Mouse (Mus musculus): ENCODE measurements around the gene Col6a1. TPM values are rescaled to one million over a fixed set of nuclear protein-coding genes. Genes with fewer than 3 reads are reported as not detected.
"Not testable (repeated sequence)": the region's sequence is repeated elsewhere in the genome, so short reads cannot be mapped to it uniquely, and the experiment has no call there.

Gene Col6a1
- total RNA-seq (2021), result 10 to 100 TPM; 18.6 to 19.2 TPM

DNA sequence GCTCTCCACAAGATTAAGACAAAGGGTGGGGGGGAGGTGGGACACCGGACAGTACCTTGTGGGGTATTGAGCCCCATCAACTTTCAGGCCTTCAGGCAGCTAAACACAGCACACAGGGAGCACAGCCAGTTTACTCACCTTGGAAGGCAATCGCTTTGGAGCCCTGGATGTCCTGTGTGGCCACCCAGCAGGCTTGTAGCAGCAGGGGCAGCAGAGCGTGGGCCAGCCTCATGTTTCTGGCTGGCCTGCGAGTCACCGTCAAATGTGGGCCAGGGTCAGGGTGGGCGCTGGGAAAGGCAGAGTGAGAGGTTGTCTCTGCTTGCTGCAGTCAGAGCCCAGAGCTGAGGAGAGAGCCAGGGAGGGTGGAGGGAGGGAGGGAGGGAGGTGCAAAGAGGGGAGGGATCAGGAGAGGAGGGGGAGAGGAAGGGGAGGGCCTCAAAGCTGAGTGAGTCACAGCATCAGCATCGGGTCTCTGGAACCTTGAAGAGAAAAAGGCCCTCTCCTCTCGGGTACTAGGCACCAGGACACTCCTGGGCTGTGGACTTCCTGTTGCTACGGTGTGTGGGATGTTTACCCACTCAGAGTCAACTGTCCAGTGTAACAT lies at the start of gene Col6a1:
Gene Col6a1 (minus strand): TSS at position 487 of the 604 bp plus-strand sequence.
- intact Hi-C loops (cut with DNase I), result no loop called here
- no peak for DNase-seq

DNA sequence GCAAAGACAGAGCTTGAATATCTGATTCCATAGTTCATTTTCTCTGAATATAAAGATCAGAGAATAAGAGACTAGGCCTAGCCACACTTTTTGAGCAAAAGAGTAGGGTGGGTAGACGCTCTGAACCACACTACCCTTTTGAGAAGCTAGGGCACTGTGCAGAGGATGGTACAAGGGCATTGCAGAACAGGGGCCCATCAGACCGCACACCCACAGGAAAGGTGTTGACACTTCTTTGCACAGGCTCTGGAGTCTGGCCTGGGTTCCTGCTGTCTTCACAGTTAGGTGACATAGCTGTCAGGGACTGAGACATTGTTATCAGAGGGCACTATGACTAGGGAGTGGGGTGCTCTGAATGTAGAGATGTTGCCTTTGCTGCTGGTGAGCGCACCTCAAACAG lies 45.7 kb upstream of the Col6a1 start:
- no peak for DNase-seq
- intact Hi-C loops (cut with DNase I), result no loop called here

- DNase-seq, result no peak
- intact Hi-C loops (cut with DNase I), result no loop called here
Measured at GRCm38 (mm10) chr10:76771086-76771485, 45.1 kb upstream of the Col6a1 start.

- intact Hi-C loops (cut with DNase I), result no loop called here
- DNase-seq, result no peak
Measured at GRCm38 (mm10) chr10:76769581-76769980, 43.6 kb upstream of the Col6a1 start.

DNA sequence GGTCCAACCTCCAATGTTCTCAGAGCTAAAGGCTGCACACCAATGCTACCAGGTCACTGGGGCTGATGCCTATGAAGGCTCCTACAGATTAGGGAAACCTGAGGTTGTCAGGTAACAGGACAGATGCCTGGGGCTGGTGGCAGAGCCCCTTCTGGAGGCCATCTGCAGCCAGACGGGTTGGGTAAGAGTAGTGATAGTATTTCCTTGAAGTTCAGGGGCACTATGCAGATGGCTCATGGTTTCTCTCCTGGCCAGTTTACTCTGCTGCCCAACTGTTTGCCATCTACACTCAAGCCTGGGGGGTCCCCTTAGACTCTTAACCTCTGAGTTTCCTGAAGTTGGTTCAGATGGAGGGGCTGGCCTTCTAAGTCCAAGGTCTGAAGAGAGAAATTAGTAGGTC lies 40.2 kb upstream of the Col6a1 start:
- intact Hi-C loops (cut with DNase I), result no loop called here
- no peak for DNase-seq

GRCm38 (mm10) chr10:76764927-76765326 lies 39.0 kb upstream of the Col6a1 start:
- no peak for DNase-seq
- intact Hi-C loops (cut with DNase I), result no loop called here

DNA sequence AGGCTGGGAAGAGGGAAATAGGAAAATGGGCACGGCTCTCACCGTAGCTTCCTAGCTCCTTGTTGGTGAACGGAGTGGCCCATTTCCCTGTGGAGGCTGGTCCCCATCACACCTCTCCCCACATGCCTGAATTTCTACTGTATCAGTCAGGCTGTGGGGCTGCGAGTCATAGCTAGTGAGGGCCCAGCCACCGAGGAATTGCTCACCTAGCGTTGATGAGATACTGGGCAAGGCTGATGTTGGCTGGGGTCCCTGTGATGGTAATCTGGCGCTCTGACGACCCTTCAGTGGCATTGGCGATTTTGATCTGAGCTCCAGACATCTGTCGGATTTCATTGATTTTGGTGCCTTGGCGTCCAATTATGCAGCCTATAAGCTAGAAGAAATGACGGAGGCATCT lies 37.0 kb upstream of the Col6a1 start:
- DNase-seq, result no peak
- intact Hi-C loops (cut with DNase I), result no loop called here

- DNase-seq, result no peak
Measured at GRCm38 (mm10) chr10:76762411-76762810, 36.4 kb upstream of the Col6a1 start.

GRCm38 (mm10) chr10:76759878-76760277 lies 33.9 kb upstream of the Col6a1 start:
- intact Hi-C loops (cut with DNase I), result no loop called here
- DNase-seq, result no peak

More at GRCm38 (mm10) chr10:76762411-76762810, 36.4 kb upstream of the Col6a1 start:
- intact Hi-C loops (cut with DNase I), result no loop called here

DNA sequence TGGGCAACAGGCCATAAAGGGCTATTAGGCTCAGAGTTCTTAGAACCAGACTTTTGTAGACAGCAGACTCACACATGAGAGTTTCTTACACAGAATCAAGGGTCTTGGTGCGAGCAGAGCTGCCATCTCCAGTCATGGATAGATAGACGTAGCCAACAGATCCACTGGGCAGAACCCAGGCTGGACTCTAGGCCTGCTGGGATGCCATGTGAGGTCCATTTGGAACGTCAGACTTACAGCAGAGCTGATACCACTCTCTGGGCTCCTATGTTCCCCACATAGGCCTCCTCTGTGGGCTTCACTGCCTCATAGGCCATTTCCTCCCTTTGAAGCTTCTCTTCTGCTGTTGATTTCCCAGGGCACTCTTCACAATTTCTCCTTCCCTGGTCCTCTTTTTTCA lies 27.7 kb upstream of the Col6a1 start:
- intact Hi-C loops (cut with DNase I), result no loop called here
- DNase-seq, result no peak

- intact Hi-C loops (cut with DNase I); DNase-seq: not testable (repeated sequence)
Measured at GRCm38 (mm10) chr10:76744267-76744666, 18.3 kb upstream of the Col6a1 start.

DNA sequence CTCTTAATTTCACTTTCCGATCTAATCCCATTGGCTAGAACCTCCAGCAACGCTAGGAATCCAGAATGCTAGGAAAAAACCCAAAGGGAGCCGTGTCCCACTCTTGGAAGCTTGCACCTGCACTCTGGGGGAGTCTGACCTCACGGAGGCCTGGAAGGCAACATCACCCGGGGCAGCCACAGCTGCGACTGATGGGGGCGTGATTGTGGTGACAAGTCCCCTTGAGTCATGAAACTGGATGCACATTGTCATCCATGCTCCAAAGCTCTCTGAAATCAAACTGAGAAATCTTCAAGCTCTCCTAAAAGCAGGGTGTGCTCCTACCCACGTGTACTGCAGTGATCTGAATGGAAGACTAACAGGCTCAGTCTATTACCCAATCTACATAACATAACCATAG lies 10.8 kb upstream of the Col6a1 start:
- DNase-seq, result no peak
- intact Hi-C loops (cut with DNase I), result loop anchor here (10.0 kb wide), 1 partner anchor 252 kb away; no protein-coding TSS in a partner anchor

GRCm38 (mm10) chr10:76734979-76735378 lies 9.0 kb upstream of the Col6a1 start:
- intact Hi-C loops (cut with DNase I), result loop anchor here (5.0 to 10.0 kb wide), 2 partner anchors 183 to 250 kb away; no protein-coding TSS in a partner anchor
- peak; percentile 84 for DNase-seq

DNA sequence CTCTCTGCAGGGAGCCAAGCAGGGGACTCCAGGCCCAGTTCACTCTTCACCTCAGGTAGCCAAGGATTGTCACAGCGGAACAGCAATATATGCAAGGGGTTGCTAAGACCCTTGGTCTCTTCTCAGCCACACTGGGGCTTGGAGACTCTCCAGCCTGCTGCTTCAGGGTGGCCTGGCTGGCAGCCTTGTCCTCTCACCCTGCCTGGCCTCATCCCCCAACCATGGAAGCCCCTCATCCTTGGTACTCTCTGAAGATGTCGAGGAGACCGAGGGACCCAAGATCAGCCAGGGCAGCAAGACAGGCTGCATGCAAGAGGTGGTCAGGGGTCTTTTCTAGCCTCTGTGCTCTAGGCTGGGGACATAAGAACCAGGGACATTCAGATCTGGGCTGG lies 7.7 kb upstream of the Col6a1 start:
- DNase-seq, result no peak
- intact Hi-C loops (cut with DNase I), result loop anchor here (5.0 to 10.0 kb wide), 2 partner anchors 181 to 249 kb away; no protein-coding TSS in a partner anchor

DNA sequence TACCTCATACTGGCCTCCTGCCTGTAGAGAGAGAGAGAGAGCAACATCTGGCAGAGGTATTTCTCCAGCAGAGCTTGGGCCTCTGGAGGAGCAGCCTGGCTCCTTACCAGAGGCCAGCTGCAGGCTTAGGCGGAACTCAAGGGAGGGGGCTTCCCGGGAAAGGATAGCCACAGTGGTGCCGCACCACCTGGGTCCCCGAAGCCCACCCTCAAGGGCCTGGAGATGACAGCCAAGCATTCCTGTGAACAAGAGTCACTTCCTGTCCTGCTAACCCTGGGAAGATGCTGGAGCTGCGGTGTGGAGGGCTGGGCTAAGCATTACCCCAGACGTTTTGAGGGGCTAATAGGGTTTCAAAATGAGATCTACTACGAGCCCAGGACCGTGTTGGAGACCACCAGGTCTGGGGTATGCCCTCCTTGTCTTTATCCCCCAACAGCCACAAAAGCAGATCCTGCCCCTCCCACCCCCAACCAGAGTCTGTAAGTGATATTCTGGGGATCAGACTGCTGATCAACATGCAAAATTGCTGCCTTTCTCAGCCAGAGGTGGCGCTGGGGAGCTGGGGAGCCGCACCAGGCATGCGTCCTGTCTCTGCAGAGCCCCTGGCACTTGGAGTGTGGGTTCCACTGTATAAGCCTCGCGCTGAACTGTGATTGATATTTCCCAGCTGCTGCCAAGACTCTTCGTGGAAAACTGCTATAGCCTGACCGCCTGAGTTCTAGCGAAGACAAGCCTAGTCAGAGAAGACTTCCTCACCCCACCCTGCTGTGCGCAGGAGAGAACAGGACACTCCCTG lies 7.1 kb upstream of the Col6a1 start:
- peak; percentile 84 for DNase-seq
- intact Hi-C loops (cut with DNase I), result loop anchor here (5.0 to 10.0 kb wide), 2 partner anchors 181 to 248 kb away; no protein-coding TSS in a partner anchor

DNA sequence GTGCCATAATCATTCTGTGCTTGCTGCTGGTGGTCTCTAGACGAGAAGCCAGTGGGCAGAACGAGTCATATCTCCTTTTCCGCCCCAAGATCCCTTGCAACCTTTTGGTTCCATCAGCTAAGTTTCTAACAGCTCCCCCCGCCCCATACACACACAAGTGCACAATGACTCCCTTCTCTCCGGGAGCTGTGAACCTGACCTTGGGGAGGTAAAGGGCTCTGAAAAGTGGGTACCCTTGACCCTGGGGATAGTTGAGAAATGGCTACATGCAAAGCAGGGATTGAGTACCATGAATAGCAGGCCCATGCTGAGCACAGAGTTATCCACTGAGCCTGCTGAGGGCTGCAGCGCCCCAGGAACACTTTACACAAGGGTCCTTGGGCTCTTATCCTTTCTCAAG lies 6.4 kb upstream of the Col6a1 start:
- DNase-seq, result no peak
- intact Hi-C loops (cut with DNase I), result loop anchor here (5.0 to 10.0 kb wide), 2 partner anchors 180 to 248 kb away; no protein-coding TSS in a partner anchor

DNA sequence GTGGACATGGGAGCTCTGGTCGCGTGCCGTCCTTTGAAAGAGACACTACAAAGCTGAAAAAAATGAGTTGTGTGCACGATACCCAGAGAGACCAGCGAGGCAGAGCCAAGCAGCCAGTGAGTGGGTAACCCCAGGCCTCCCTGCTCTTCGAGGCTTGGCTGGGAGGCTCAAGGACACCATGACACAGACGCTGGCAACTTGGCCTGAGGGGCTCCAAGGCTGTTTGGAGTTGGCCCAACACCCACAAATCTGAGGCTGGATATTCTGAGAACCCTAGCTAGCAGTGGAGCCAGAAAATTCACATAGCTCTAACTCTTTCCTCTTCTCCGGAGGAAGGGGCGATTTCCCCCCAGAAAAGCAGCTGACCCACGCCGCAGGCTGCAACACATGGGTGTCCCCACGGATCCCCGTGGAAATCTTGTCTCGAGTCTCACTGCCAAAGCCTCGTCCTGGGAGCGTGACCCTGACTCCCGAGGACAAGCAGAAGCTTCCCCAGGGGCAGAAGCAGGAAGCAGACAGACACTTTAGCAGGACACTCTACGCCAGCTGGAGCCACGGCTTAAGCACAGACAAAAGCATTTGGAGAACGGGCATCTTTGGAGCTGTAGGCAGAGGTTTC lies 5.8 kb upstream of the Col6a1 start:
- DNase-seq, result no peak
- intact Hi-C loops (cut with DNase I), result loop anchor here (5.0 to 10.0 kb wide), 2 partner anchors 179 to 247 kb away; no protein-coding TSS in a partner anchor

GRCm38 (mm10) chr10:76729631-76730620 lies 4.0 kb upstream of the Col6a1 start:
- no peak for DNase-seq
- intact Hi-C loops (cut with DNase I), result loop anchor here (5.0 to 10.0 kb wide), 2 partner anchors 178 to 245 kb away; no protein-coding TSS in a partner anchor

DNA sequence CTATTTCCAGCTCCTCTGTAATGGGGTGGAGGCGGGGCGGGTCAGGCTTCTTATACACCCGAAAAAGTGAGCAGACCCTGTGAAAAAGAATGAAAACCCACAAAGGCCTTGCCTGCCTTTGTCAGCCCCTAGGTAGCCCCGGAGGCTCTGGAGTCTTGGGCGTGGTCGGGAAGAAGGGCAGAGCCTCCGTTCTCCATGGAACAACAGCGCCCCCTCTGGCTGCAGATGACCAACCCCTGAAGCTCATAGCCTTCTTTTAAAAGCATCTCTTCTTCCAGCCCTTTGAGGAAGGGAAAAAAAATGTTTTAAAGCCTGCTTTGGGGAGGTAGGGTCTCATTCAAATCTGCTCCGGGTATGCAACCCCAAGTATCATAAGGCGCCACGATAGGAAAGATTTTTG lies 2.4 kb upstream of the Col6a1 start:
- intact Hi-C loops (cut with DNase I), result no loop called here
- peak; percentile 83 for DNase-seq

DNA sequence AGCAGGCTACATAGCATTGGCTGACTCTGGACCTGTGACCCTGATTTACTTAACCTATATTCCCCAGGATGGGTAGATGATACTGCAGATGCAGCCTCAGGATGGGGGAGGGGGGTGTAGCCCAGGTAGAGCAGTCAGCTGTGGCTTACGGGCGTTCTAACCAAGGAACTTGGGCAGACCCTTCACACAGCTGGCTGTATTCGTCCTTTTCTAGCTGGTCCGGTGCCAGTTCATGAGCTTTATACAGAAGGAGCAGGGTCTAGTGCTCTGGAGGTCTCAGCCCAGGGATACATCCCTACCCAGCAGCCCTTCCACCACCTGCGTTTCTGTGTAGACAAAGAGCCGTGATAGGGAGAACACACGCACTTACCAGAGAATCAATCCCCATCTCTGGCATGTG lies 1.3 kb upstream of the Col6a1 start:
- intact Hi-C loops (cut with DNase I), result no loop called here
- DNase-seq, result no peak
